Mouse (Mus musculus) thymus, postnatal 10 days (tissue): ENCODE results near the gene Mlh1.

Experiments used
- DNase-seq, 2 experiments: peaks; one replicate each; pipeline ENCODE4 v3.0.0; 2021; ENCODE audit warnings: low spot score in 2 of 2

Gene Mlh1

DNA sequence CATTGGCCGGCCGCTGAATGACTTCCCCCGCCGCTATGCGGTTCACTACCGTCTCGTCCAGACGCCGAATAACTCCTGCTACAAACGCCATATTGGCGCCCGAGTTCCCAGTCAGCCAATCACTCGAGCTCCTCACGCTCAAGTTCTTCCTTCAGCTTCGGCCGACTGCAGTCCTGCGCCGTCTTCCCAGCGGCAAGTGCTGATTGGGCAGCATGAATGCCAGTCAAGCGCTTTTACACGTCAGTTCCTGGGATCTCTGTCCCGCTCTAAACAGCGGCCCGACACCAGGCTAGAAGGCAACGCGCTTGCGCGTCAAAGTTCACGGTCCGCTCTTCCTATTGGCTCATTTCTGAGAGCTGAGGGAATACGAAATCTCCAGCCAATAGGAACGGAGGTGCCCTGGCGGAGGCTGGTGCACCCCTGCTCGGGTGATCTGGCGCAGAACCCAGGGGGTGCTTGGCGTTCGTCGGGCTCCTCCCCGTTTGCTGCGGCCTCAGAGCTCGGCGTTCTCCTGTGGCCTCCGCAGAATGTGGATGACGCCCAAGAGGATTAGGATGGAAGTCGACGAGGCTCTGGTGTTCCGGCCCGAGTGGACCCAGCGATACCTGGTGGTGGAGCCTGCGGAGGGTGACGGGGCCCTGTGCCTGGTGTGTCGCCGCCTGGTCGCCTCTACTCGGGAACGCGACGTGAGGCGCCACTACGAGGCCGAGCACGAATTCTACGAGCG lies at the start of gene Mlh1, which contains the start of gene Epm2aip1:
TSS of gene Mlh1 (minus strand) at position 358 of the 727 bp plus-strand sequence.
TSS of gene Epm2aip1 (plus strand) at position 496 of the 727 bp plus-strand sequence.
- peak; percentile 98 for DNase-seq

DNA sequence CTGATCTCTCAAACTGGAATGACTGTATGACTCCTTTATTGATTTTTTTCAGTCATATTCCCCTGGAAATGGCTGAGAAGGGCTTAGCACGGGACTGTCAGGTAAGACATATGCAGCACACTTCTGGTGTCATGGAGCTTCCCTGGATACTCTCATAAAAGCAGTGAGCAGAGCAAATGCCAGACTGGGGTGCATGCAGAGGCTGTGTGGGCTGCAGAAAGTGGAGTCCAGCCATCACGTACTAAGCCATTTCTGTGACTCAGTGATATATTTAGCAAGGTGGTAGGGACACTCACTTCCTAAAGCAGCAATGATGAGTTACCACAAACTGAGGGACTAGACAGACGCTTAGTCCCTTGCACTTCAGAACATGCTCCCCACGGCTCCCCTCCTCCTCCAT lies 49.3 kb upstream of the Mlh1 start:
- DNase-seq, result no peak

DNA sequence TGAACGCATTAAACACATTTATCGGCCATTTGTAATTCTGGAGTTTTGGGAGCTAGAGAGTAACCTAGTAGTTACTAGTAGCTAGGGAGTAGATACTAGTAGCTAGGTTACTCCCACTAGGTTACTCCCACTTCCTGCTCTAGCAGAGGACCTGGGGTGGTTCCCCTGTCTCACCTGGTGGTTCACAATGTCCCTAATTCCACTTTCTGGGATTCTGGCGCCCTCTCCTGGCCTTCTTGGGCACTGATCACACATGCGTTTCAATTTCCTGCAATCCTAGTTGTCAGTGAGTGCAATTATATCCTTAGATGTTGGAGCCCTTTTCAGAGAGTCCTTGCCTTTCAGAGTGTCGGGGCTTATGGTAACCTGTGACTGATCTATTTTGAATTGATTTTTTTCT lies 42.6 kb upstream of the Mlh1 start:
- peak; percentile 5 to 47 for DNase-seq

DNA sequence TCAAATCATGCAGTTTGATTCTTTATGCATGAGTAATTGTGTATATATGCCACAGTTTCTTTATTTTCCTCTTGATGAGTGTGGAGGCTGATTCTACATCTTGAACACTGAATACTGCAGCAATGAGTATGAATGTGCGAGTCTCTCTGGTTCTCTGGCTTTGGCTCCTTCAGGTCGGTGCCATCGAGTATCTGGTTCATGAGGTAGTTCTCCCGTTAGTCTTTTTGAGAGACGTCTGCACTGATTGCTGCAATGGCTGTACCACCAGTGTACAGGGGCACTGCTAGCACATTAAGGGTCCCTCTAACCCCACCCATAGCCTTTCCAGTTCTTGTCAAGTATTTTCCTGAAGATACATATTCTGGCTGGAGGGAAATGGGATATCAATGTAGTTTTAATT lies 42.2 kb upstream of the Mlh1 start:
- no peak for DNase-seq

DNA sequence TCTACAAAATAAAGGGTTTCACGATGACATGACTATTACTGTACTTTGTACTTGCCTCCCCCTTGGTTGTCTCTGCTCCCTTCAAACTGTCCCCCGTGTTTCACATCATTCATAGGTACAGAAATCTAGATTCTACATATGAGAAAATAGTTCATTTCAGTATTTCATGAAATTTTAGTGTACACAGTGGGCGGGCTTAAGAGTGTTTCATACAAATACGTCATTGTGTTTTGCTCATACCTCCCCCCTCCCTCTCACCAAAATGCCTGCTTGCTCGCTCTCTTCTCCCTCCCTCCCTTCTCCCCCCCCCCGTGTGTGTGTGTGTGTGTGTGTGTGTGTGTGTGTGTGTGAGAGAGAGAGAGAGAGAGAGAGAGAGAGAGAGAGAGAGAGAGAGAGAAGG lies 41.7 kb upstream of the Mlh1 start:
- DNase-seq, result no peak

DNA sequence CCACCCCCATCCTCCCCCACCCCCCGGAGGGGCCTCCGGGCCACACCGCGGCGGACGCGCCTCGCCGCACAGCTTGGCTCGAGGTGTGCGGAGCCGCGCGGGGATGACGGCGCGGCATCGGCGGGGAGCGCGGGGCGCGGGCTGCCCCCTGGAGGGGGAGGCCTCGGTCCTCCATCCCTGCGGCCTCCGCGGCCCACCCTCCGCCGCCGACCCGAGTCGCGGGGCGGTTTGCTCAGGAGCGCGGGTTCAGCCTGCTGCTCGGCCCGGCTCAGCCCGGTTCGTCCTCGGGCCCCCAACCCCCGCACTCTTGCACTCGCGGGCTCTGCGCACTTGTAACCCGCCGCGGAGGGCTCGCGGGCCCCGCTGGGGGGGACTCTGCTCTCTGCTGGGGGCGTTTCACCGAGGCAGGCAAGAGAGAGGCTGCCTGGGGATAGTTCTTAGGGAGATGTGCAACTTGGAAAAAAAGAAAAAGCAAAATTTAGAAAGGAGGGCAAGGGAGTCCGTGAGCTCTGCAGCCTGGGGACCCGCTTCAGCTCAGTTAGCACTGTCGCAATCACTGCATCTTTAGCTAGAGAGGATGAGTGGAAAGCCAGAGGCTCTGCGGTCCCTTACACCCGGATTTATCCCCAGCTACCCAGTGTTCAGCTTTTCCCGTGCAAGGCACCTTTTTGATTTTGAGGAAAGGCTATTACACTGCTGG lies 41.0 kb upstream of the Mlh1 start:
- DNase-seq, result no peak

DNA sequence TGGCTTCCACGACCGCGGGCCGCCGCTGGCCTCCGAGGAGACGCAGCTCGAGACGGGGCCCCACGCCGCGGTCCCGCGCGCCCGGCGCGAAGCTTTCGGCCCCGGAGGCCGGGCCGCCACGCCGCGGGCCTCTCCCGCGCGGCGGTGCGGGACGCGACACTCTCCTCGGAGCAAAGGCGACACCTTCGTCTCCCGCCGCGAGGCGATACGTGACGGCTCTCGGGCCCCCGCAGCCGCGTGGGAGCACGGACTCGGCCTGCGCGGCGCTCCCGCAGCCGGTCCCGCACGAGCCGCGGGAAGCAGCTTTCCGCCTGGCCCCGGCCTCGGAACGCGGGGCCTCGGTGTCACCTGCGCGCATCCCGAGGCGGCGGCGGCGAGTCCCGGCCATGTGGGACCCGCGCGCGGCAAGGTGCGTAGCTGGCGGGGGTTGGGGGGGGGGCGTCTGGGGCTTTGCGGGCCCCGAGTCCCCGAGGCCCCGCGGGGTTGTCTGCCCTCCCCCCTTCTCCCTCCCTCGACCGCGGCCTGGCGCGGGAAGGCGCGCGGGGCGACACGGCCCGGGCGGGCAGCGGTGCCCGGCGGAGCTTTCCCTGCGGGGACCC lies 40.4 kb upstream of the Mlh1 start:
- no peak for DNase-seq

DNA sequence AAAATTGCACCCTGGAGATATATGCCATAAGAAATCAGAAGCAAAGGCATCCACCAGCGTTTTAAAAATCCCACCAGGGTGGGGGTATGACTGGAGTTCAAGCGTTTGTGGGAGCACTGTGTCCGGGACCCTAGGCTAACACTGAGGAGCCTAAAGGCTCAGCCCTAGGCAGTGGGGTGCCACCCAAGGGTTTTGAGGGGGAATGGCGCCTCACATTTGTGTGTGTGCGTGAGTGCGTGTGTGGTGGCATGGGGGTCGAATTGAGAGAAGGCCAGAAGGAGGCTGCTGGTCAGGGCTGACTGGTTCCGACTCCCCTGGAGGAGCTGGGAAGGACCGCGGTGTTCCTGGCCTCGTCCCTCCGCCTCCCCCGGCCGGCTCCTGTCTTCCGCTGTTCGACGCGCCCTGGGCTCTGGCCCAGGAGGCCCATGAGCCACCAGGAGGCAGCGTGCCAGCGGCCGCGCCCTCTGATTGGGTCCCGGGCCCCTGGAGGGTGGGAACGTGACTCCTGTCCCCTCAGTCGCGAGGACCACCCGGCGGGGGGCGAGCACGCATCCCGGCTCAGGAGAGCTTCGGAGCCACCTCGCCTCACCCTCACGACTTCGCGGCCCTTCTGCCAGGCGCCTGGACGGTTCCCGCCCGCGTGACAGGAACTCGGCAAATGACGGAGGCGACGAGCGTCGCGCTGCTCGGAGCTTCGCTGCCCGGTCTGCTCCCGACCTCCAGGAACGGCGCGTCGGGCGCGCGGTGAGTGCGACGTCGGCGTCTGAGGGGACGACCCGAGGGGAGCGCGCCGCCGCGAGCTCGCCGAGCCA lies 39.6 kb upstream of the Mlh1 start, which contains the start of gene Trank1:
TSS of gene Trank1 (plus strand) at position 709 of the 812 bp plus-strand sequence.
- DNase-seq, result no peak

DNA sequence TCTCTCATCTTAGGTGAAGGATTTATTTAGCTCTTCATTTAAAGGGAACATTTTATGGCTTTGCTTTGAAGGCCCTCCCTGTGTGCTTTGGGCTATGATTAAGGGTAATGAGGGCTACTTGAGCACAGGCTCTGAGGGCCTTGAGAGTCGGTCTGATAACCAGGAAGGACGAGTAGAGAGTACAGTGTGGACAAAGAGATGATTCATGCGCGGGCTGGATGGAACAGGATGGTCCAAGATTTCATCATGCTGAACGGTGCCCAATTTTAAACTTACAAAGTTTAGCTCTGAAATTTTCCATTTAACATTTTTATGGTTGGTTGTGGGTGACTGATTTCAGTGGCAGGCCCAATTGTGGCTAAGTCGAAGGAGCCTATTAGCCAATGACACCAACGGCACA lies 34.6 kb upstream of the Mlh1 start:
- DNase-seq, result no peak

DNA sequence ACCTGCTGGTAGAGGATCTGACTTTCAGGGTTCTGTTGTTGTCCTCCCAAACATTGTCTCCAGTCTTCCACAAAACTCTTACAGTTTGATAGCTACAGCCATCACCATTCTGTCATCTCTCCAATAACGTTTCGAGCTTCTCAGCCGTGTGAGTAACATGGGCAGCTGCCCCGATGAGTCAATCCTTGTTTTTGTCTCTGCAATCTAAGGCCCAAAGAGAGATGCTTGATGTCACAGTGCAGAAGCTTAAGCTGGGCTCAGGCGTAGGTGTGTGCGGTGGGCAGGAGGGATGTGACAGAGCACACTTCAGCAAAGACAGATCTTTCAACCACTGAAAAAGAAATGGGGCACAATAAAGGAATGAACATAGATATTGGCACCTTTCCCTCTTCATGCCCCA lies 32.4 kb upstream of the Mlh1 start:
- DNase-seq, result no peak

DNA sequence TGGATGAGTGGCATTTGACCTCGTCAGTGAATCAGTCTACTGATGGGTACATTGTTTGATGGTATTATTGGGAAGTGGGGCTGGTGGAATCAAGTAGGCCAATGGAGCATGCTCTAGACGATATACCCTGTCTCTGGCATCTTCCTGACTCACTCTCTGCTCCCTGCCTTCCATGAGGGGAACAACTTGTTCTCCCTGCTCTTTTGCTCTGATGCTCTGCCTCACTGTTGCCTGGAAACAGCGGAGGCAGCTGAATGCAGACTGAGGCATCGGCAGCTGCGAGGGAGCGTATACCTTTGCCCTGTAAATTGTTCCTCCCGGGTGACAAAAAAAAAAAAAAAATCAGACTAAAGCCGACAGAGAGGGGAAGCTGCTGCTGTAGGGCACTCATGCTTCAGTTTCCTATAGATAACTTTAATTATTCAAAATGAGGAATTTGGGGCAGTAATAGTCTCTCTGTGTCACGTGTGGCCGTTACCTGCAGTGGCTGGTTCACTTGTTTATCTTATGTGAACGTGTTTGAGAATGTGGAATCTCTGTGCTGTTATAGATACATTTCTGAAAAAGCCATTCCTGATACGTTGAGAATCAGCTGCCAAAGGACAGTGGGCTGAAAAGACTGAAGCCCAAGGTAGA lies 30.7 kb upstream of the Mlh1 start:
- no peak for DNase-seq

DNA sequence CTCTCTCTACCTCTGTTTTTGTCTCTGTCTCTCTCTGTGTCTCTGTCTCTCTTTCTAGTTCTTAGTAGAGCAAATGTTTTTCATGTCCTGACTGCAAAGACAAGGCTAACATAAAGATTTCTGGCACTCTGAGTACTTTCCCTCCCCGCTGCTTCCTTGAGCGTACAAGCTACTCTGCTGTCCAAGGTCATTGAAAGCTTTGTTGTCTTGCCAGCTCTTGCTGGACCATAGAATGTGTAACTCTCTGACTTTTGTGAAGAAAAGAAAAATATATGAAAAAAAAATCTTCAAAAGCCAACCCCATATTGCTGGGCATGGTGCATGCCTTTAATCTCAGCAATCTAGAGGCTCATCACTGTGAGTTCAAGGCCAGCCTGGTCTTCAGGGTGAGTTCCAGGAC lies 27.0 kb upstream of the Mlh1 start:
- no peak for DNase-seq

DNA sequence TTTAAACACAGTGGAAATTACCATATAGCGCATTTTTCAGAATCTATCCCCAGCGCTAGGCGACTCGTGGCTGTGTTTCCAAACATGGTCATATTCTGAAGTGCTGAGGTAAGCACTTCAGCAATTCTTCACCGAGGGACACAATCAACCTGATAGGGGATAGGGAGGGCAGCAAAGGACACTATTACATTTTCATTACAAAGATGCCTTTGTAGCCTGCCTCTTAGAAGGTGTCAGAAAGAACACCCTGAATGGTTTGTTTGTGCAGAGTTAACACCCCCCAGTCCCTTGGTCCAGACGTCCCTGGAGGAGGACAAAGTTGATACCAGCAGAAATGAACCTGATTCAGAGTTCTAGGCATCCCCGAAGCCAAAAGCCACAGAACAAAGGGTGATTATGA lies 24.8 kb upstream of the Mlh1 start:
- no peak for DNase-seq

DNA sequence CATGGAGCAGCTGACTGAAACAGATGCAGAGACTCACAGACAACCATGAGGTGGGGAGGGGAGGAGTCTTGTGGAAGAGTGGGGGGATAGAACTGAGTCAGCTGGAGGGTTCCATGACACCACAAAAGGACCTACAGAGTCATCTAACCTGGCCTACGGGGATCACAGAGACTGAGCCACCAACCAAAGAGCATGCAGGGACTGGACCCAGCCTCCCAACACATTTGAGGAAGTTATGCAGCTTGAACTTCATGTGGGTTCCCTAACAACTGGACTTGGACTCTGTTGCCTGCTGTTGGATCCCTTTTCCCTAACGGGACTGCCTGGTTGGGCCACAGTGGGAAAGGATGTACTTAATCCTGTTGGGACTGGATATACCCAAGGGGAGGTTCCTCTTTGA lies 23.7 kb upstream of the Mlh1 start:
- DNase-seq, result no peak

DNA sequence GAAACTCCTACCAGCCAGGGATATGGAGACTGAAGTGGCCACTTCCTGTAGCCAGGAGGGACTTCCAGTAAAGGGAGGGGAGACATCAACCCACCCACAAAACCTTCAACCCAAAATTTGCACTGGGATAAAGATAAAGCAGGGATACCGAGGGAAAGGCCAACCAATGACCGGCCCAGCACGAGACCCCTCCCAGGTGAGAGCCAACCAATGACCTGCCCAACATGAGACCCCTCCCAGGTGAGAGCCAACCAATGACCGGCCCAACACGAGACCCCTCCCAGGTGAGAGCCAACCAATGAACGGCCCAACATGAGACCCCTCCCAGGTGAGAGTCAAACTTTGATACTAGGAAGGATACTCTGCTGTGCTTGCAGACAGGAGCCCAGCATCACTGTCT lies 23.3 kb upstream of the Mlh1 start:
- DNase-seq, result no peak

DNA sequence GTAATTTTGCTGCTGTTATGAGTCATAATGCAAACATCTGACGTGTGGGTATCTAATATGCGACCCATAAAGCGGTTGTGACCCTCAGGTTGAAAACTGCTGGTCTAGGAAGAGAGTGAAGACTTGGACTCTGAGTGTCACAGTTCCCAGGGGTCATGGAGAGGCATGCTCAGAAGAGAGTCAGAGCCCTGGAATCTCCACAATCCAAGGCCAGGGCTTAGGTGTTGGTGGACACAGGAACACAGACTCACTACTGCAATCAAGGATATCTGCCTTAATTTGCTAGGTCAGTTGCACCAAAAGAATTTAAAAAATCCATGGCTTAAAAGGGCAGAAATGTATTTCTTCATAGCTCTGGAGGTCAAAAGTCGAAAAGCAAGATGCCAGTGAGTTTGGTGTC lies 21.6 kb upstream of the Mlh1 start:
- no peak for DNase-seq

DNA sequence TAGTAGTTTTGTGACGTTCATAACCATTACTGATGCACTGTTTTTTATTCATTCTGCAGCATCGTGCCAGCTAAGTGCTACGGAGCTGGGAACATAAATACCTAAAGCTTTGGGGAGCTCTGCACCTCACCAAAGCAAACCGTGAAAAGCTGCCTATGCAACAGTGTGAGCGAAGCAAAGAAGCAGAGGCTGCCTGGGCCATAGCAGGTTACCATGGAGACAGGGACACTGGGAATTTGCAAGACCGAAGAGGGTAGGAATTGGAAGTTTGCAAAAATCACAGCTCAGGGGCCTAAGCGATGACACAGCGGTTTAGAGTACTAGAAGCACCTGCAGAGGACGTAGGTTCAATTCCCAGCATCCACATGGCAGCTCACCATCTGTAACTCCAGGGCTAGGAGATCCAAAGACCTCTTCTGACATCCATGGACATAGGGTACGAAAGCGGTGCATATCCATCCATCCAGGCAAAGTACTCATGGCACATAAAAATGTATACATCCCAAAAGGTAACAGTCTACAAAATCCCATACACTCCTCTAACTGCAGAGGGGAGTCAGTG lies 19.0 kb upstream of the Mlh1 start:
- DNase-seq, result no peak

DNA sequence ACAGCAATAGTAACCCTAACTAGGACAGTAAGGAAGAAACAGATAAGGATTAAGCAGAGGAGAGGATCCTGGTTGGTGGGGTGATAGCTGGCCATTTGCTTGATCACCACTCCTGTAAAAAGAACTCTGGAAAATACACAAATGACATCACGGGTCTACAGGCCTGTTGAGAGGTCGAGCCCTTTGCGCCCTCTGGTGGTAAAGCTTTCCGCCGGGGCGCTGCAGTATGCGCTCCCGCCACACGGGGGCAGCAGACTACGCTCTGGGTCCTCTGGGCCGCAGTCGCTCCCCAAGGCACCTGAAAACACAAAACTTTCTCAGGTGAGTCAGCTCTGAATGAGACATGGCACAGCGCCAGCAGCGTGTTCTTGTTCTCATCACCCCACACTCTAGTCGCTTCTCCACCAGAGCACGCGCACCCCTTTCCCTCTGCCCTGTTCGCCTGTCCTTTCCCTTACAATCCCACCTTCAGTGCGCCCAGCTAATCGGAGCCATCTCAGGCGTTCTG lies 18.3 kb upstream of the Mlh1 start:
- peak; percentile 68 to 87 for DNase-seq

DNA sequence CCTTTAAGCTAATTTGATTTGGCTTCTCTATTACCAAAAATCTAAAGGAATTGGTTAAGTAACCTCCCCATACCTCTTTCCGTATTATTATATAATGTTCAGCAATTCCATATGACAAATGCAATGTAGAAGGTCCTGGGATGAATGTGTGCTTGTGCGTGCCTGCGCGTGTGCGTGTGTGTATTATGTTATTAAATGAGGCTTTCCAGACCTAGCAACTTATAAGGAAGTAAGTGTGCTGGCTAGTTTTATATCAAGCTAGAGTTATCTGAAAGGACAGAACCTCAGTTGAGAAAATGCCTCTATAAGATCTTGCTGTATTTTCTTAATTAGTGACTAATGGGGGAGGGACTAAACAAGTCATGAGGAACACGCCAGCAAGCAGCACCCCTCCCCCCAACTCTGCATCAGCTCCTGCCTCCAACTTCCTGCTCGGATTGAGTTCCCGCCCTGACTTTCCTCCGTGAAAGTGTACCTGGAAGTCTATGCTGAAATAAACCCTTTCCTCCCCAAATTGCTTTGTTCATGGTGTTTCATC lies 17.8 kb upstream of the Mlh1 start:
- DNase-seq, result no peak

DNA sequence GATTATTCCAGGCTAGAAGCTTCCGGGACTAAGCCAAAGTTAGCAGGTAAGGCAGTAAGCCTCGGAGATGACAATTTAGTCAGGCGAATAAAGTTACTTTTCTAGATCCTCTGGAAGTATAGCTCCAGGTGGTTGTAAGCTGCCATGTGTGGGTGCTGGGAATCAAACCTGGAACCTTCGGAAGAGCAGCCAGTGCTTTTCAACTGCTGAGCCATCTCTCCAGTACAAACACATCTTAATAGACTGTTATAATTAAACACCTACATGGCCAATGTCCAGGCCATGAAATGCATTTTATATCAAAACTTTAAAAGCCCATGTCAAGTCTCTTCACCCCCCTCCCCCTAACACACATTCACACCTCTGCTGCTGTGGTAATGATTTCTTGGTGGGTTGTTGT lies 16.4 kb upstream of the Mlh1 start:
- no peak for DNase-seq

DNA sequence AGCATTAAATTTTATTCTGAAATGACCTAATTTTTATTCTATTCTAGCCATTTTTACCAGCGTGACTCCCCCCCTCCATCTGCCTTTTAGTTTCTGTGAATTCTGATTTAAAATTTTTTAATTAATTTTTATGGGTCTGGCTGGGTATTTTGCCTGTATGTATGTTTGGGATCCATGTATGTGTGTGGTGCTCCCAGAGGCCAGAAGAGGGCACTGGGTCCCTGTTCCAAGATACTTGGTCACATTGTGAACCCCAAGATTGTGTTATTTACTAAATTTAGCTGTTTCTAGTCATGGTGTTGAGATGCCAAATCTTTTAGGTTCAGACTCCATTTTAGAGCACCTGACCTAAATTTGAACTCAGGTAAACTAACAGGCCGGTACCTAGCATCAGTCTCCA lies 14.9 kb upstream of the Mlh1 start:
- DNase-seq, result no peak
